Mouse (Mus musculus) cerebellum, adult 2 months (tissue): ENCODE measurements around the gene Gsg1l. TPM values are rescaled to one million over a fixed set of nuclear protein-coding genes. Genes with fewer than 3 reads are reported as not detected.

Experiments
- DNase-seq, 2 experiments: peaks; one replicate each; pipeline ENCODE4 v3.0.0; 2021
- H3K27ac ChIP-seq: fragments of 200-500 bp; 2 replicates; pipeline ENCODE4 v1.5.1; 2012; ENCODE audit warnings: low read length, control low read depth, inconsistent platforms; ENCODE audit not compliant: insufficient read depth
- H3K27me3 ChIP-seq: fragments of 200-500 bp; 2 replicates; pipeline ENCODE4 v1.6.1; 2012; ENCODE audit warnings: inconsistent platforms, mild to moderate bottlenecking, low read length, moderate library complexity; ENCODE audit not compliant: control insufficient read depth, insufficient read depth
- H3K4me1 ChIP-seq: fragments of 200-500 bp; 2 replicates; pipeline ENCODE4 v1.6.1; 2011; ENCODE audit warnings: low read length; ENCODE audit not compliant: control insufficient read depth, insufficient read depth
- H3K4me3 ChIP-seq: fragments of 200-500 bp; replicated peaks from 2 replicates; pipeline ENCODE3; 2011; ENCODE audit warnings: mild to moderate bottlenecking, low read depth, low read length, control low read depth; ENCODE audit not compliant: insufficient read depth
- CTCF ChIP-seq: fragments of 200-500 bp; IDR thresholded peaks from 2 replicates; pipeline ENCODE4 v1.5.1; 2011; ENCODE audit warnings: low read depth, mild to moderate bottlenecking, control low read depth, low read length, moderate library complexity, borderline replicate concordance; ENCODE audit not compliant: insufficient read depth
- POLR2A ChIP-seq: fragments of 200-500 bp; IDR thresholded peaks from 2 replicates; pipeline ENCODE4 v1.6.1; 2011; ENCODE audit warnings: low read length, control low read depth, borderline replicate concordance; ENCODE audit not compliant: insufficient read depth
- WGBS: fragments of 180-500 bp; shearing (Covaris S2); methylation state at CpG from one replicate; pipeline ENCODE4 v1.1.7; 2018; 5-methylcytosine and 5-hydroxymethylcytosine counted together
- polyA plus RNA-seq: library from polyadenylated mRNA; depleted of rRNA; stranded (reverse); fragments of >200 nt; gene quantifications from 2 replicates; pipeline ENCODE4 v1.2.3, GENCODE M21; 2012

The Gsg1l gene
- polyA plus RNA-seq, 1 experiment = 17.5 TPM

DNA sequence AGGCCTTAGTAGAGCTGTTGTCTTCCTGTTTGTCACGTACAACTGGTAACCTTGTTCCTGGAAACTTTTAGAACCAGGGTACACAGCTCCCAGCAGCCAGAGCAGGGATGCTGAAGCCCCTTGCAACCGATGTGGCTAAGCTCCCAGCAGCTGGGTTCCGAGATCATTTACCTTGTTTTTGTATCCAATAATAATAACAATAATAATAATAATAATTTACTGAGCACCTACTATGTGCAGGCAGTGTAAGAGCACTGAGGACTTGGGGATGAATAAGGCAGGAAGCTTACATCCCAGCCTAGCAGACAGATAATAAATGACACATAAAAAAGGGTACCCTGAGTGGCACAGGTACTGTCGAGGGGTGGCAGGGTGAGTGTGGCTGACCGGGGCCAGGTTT is 42.4 kb downstream of the Gsg1l start:
- Histone ChIP-seq H3K27me3 (no peaks in the 10 kb centered on the region), H3K27ac (no peak overlapping the region), H3K4me3 (no peak overlapping the region), H3K4me1 (peaks cover 18% of the 10 kb centered on the region)
- no peak for DNase-seq
- WGBS = 92% methylated on average over 5 of the region's 5 CpGs
- no peak for TF ChIP-seq CTCF
- TF ChIP-seq POLR2A = no peak

DNA sequence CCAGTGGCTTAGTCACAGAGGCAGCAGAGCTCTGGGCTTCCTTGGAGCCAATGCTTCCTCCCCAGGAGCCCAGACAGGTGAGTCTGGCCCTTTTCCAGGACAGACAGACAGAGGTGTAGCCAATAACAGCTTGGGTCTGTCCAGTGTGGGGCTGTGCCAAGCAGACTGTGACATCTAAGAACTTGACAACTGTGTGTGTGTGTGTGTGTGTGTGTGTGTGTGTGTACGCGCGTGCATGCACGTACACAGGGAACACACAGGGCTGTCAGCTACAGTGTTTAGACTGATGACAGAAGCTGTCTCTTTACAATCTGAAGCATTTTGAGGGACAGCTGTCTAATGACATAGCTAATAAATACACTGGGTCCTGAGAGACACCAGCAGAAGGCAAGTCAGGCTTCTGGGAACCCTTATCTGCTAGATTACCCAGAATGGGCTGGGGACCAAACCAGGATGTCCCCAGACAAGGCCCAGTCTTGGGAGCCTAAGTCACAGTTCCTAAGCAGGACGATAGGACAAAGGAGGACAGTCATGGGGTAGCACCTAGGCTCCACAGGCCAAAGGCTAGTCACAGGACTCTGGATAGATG is 42.9 kb downstream of the Gsg1l start:
- Histone ChIP-seq H3K4me3 (no peak overlapping the region), H3K27me3 (no peaks in the 10 kb centered on the region), H3K4me1 (peaks cover 21% of the 10 kb centered on the region), H3K27ac (no peak overlapping the region)
- 90% methylated on average over 5 of the region's 5 CpGs for WGBS
- TF ChIP-seq POLR2A = no peak
- DNase-seq = no peak

DNA sequence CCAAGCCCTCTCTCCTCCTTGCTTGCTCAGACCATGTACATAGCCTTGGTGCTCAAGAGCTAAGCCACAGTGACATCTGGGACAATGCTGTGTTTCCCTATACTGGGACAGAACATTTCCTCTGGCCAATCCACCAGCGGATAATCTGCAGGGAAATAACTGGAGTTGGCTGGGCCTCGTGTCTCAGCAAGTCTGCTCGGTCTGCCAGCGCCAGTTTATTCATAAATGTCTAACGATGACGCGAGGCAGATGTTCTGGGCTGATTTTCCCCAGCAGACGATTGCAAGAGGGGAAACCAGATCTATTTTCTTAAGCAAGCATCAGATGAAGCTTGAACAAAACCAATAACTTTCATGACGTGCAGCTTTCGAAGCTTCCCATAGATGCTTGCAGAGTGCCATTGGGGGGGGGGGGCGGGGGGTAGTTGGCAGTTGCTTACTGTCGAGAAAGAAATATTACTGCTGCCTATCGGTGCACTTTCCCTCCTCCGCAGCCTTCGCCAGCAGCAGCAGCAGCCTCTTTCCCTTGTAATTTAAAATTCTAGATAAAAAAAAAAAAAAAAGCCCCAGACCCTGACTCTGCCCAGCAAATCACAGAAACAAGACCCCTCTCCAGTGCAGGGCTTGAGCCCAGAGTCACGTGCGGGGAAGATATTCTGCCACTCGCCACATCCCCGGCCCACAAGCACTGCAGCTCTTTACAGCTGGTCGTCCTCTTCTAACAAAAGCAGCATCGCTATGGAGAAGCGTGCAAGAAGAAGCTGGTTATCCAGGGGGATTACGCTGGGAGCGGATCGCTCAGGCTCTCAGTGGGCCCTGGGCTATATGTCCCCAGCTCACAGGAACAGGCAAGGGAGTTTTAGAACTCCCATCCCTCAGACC is 43.6 kb downstream of the Gsg1l start:
- H3K27ac ChIP-seq = no peak overlapping the region
- no peaks in the 10 kb centered on the region for H3K27me3 ChIP-seq
- WGBS = 75% methylated on average over 25 of the region's 25 CpGs
- peaks cover 25% of the 10 kb centered on the region for H3K4me1 ChIP-seq
- H3K4me3 ChIP-seq = no peak overlapping the region
- DNase-seq = no peak
- no peak for TF ChIP-seq POLR2A
- no peak for TF ChIP-seq CTCF

DNA sequence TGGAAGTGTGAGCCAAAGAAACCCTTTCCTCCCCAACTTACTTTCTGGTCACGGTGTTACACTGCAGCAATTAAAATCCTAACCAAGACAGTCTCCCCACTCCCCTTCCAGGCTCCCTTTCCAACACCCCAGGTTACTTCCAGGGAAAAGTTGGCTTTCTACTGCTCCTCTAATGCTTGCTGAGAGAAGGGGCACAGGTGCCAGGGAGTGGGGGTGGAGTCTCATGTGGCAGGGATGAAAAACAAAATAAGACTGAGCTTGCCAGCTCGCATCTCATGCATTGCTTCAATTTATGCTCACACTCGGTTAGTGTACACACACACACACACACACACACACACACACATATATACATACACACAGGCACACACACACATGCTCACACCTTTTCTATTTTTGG is 46.9 kb downstream of the Gsg1l start:
- TF ChIP-seq POLR2A = no peak
- TF ChIP-seq CTCF = no peak
- no peak overlapping the region for H3K27ac ChIP-seq
- no peaks in the 10 kb centered on the region for H3K27me3 ChIP-seq
- DNase-seq = peak in 1 of 2 experiments; percentile 25
- peaks cover 43% of the 10 kb centered on the region for H3K4me1 ChIP-seq
- no peak overlapping the region for H3K4me3 ChIP-seq
- 68% methylated on average over 3 of the region's 3 CpGs for WGBS

DNA sequence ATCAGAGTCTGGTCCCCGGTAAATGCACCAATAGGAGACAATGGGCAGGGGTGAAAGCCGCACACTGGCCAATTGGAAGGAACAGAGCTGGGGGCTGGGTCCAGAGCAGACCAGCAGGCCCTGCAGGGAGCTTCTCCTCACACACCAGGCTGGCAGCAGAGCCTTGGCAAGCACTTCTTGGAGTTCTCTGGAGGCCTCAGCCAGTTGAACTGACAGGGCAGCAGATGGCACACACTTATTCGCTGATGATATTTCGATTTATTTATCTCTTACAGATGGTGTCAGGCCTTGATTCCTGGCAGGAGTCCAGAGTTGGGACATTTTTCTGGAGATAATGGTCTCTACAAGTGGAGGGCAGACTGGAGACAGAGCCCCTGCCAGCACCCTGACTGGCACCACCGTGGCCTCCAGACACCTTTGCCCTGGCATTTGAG is 49.4 kb downstream of the Gsg1l start:
- DNase-seq = peak; percentile 89 to 97
- no peak overlapping the region for H3K4me3 ChIP-seq
- WGBS = 6% methylated on average over 5 of the region's 5 CpGs
- peaks cover 50% of the 10 kb centered on the region for H3K4me1 ChIP-seq
- TF ChIP-seq CTCF = no peak
- no peak for TF ChIP-seq POLR2A
- H3K27me3 ChIP-seq = no peaks in the 10 kb centered on the region
- peak overlapping the region; percentile 65; the same call in 1 of the 2 replicates for H3K27ac ChIP-seq

DNA sequence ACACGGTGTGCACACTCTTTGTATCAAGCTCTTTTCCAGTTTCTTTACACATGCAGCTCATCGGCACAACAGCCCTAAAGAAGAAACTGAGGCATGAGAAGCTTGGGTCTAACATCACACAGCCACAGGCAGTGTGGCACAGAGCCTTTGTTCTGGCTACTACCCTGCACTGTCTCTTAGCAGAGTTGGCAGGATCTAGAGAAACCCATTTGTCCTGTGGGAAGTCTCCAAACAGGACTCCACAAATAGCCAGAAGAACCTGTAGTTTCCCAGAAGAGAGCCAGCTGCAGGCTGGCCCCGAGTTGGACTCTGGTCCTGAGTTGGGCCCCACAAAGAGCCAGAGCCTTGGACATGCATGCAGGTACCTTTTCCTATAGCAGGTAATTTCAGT is 49.9 kb downstream of the Gsg1l start:
- whole genome bisulfite sequencing = 26% methylated on average over 3 of the region's 3 CpGs
- TF ChIP-seq CTCF (no peak), POLR2A (no peak)
- DNase-seq = no peak
- Histone ChIP-seq H3K4me1 (peaks cover 52% of the 10 kb centered on the region), H3K27me3 (no peaks in the 10 kb centered on the region), H3K27ac (peak overlapping the region; percentile 65; the same call in 1 of the 2 replicates), H3K4me3 (no peak overlapping the region)

DNA sequence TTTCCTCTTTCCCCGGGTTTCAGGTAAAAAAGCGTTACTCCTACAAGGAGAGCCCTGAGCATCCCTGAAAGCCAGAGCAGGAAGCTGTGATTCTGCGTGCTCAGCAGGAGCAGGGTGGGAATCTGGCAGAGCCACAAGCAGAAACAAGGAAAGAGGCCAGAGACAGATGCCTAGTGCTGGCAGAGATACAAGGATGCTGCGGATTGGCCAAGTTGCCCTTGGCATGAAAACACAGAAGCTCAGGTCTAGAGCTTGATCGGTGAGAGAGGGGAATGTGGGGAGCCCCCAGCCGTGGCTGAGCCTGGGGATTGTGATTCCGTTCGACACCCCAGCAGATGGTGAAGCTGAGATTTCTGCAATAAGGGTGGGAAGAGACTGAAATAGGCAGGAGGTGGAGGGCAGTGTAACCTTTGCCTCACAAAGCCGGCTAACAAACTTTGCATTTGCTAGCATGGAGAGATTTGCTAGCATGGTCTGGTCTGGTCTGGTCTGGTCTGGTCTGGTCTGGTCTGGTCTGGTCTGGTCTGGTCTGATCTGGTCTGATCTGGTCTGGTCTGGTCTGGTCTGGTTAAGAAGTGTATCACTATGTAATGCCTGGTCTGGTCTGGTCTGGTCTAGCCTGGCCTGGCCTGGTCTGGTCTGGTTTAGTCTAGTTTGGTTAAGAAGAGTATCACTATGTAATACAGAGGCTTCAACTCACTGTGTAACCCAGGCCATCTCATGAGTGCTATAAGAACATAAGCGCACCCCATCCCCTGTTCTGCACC is 50.4 kb downstream of the Gsg1l start:
- Histone ChIP-seq H3K4me3 (no peak overlapping the region), H3K27ac (peak overlapping the region; percentile 65), H3K27me3 (no peaks in the 10 kb centered on the region), H3K4me1 (peaks cover 58% of the 10 kb centered on the region)
- WGBS = 12% methylated on average over 10 of the region's 10 CpGs
- TF ChIP-seq CTCF (no peak), POLR2A (no peak)
- DNase-seq = peak; percentile 92 to 93
